Mouse (Mus musculus) left cerebral cortex, adult 18-20 months (tissue): ENCODE results near the gene Coro1c. TPM values are rescaled to one million over a fixed set of nuclear protein-coding genes. Genes with fewer than 3 reads are reported as not detected.

ENCODE experiments used
- DNase-seq, 2 experiments: peaks; one replicate each; pipeline ENCODE4 v3.0.0; 2021 to 2022; ENCODE audit warnings: low spot score in 2 of 2, mixed read lengths in 1 of 2
- total RNA-seq, 2 experiments: library from RNA; stranded (reverse); gene quantifications; 2 replicates each; pipeline ENCODE4 v1.2.3; 2021

Gene Coro1c
- total RNA-seq, 2 experiments from 2014 or later: 86.7 to 88.5 TPM

DNA sequence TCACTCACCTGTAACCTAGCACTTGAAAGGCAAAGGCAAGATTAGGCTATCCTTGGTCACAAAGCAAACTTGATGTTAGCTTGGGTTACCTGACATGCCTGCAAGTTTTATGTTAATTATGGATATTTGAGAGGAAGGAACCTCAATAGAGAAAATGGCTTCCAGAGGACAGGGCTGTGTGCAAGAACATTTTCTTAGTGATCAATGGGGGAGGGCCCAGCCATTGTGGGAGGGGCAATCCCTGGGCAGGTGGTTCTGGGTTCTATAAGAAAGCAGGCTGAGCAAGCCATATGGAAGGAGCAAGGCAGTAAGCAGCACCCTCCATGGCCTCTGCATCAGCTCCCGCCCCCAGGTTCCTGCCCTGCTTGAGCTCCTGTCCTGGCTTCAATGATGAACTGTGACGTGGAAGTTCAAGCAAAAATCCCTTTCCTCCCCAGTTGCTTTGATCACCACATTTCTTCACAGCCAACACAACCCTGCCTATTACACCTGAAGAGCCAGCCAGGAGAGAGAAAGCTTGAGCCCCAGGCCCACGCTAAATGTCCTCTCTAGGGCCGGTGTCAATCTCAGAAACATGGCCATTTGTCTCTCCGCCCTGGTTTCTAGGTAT, 20.3 kb downstream of the Coro1c start:
- no peak for DNase-seq

DNA sequence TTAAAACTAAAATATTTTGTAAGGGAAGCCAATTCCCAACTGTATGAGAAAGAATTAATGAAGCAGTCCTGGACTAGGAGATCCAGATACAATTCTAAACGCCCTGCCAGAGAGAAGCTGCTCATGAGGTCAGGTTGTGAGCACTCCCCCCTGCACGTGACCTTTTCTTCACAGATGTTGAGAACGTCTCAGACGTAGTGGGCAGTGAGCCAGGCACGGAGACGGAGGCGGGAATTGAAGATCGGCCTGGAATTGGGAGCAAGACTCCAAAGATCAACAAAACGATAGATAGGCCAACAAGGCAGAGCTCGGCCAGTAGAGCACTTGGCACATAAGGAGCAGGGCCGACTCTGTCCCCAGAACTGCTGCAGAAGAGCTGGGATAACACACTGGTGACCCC, 21.4 kb downstream of the Coro1c start:
- DNase-seq: no peak

DNA sequence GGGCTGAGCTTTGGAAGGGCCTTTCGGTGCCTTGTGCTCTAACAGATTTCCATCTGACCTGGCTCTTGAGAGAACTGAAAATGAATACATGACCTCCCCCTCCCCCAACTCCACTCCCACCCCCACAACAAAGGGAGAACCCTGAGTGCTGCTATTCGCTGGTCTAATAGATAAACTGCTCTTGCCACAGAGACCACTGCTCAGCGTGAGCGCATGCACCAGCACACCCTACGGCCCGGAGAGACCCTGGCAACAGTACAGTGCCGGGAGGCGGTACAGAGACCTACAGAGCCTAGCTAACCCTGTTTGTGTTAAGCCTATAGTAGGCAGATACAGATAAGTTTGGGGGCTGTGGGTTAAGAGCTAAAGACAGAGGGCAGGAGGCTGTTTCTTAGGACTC, 22.9 kb downstream of the Coro1c start:
- no peak for DNase-seq

DNA sequence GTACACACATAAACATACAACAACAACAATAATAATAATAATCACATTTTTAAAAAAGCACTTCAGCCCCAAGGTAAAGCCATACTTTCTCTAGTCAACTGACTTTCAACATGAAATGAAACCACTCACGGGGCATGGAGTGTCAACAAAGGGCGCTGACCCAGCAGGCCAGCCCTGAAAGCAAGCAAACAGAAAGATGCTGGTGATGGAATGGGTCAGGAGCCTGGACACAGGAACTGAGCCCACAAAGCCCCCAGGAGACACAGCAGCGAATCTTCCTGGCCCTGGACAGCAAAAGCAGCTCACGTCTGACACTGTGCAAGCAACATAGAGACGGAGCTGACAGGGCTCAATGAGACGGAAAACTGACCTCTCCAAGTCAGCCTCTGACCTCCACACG, 23.8 kb downstream of the Coro1c start:
- no peak for DNase-seq

DNA sequence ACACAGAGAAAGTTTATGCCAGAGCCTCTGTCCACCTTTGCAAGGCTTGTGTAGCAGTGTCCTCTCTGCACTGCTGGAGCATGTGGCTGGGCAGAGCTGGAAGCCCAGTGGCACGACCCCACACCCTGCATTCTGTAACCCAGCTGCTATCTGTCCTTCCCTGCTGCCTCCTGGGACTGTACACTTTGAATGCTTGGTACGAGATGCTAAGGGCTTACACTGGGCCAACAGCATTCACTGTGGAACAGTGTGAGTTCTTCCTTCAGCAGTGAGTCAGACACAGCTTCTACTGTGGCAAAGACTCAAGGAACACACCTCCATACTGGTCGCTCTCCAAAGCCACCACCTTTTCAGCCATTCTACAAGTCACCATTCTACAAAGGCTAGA, 25.2 kb downstream of the Coro1c start:
- peak in 1 of 2 experiments; percentile 33 for DNase-seq

DNA sequence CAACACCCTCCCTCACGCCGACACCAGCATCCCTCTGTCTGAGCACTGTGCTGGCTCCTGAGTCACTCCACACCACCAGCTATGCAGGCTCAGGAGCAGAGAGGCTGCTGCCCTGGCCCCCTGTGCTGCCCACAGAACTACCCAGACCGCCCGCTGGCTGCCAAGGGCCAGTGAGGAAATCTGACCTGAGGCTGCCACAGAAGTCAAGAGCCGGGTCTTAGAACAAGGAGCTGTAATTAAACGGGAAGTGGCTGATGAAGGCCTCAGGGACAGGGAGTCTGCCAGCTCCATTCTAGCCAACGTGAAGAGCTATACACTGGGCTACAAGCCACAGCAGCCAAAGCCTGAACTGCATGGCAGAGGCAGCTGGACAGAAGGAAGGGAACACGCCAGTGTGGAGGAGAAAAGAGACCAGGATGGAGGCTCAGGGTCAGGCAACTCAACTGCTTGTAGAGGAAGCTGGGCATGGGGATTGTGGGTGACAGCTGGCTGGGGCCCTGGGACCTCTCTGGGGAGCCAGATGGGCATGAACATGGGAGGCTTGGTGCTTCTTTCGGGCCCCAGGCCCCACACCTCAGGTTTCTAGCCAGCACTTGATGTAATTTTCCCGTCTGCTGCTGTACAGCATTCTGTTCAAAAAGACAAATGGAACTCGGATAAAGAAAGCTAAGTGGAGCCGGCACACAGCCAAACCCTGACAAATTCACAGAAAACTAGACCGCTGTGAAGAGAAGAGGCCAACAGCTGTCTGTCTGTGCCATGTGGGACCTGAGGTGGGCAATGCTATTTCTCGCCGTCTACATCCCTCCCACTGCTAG, 25.8 kb downstream of the Coro1c start:
- peak in 1 of 2 experiments; percentile 52 for DNase-seq

DNA sequence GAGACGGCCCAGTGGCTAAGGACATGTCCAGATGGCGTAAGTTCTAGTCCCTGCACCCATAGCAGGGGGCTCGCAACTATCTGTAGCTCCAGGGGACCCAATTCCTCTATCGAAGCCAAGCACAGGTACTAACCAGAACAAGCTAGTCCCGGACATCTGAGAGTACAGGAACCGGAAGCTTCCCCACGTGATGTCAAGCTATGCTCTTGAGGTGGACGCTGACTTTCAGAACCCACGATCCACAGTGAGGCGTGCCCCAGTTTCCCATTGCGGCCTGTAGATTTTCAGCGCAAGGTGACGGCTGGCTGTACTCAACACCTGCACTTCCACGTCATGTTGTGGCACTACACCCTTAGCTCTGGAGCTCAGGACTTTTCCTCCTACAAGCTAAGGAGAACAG, 27.4 kb downstream of the Coro1c start:
- DNase-seq: no peak

DNA sequence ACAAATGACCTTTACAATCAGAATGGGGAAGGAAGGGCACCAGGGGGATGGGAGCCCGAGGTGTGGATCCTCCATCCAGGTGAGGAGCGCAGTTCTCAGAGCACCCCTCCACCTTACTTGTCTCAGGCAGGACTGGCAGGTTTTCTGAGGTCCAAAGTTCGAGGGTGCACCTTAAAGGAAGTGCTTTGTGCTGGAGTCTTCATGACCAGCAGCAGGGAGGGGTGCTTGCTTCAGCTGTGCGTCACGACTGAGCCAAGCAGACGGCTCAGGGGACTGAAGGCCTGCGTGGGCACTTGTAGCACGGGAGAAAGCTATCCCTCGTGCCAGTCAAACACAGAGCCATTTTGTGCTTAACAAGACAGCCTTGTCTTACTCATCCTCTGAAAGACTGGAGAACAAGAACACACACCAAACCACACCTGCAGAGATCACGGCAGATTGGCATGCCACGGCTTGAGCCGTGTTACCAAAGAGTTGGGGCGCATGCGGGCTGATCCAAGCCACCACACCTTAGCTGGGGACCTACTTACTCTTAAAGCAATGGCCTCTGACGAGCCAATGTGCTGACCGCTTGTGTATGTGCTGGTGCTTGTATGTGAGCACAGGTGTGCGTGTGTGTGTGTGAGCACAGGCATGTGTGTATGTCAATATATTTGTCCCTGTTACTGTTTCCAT, 29.5 kb downstream of the Coro1c start:
- DNase-seq: no peak

DNA sequence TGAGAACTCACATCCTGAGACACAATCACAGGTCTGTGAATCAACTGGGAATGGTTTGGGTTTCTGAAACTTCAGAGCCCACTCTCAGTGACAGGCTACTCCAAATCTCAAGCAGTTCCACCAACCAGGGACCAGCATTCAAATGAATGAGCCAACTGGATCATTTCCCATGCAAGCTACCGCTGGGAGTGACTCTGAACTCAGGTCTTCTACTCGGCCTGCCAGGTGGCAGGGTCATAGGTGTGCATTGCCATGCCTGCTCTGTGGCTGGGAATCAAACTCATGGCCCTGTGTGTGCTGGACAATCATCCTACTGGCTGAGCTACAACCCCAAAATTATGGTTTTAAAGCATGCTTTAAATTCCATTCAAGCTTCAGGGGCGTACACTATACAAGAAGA, 31.0 kb downstream of the Coro1c start:
- DNase-seq: no peak

DNA sequence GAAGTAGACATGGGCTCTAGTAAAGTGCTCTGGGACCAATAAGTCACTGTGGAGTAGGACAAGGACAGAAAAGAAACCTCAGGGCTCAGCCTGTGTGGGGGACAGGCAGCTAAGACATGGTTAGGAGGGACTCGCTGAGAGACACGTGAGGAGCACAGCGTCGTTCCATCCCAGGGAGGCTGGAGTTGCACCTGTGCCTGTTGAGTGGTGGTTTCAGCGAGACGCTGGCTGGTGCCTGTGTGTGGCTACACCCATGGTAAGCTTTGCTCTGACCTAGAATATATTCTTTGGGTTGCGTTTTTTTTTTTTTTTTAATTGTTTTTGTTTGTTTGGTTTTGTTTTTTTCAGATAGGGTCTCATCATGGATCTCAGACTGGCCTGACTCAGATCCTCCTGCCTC, 32.4 kb downstream of the Coro1c start:
- no peak for DNase-seq

DNA sequence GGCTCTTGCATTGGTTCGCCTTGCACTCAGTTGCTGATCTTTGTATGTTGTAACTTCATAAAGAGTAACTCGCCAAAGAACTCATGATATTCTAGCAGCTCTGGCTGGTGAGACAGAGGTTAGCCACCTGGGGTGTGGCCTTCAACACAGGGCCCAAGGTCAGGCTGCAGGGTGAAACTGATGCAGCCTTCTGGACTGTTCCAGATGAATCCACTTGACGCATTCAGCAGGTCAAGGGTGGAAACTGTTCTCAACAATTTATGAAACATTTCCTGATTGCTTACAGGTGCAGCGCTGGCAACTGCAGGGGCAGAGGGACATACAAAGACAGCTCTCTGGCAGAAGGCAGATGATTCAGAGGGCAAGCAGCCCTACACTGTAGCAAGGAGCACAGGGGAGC, 32.9 kb downstream of the Coro1c start:
- DNase-seq: no peak

DNA sequence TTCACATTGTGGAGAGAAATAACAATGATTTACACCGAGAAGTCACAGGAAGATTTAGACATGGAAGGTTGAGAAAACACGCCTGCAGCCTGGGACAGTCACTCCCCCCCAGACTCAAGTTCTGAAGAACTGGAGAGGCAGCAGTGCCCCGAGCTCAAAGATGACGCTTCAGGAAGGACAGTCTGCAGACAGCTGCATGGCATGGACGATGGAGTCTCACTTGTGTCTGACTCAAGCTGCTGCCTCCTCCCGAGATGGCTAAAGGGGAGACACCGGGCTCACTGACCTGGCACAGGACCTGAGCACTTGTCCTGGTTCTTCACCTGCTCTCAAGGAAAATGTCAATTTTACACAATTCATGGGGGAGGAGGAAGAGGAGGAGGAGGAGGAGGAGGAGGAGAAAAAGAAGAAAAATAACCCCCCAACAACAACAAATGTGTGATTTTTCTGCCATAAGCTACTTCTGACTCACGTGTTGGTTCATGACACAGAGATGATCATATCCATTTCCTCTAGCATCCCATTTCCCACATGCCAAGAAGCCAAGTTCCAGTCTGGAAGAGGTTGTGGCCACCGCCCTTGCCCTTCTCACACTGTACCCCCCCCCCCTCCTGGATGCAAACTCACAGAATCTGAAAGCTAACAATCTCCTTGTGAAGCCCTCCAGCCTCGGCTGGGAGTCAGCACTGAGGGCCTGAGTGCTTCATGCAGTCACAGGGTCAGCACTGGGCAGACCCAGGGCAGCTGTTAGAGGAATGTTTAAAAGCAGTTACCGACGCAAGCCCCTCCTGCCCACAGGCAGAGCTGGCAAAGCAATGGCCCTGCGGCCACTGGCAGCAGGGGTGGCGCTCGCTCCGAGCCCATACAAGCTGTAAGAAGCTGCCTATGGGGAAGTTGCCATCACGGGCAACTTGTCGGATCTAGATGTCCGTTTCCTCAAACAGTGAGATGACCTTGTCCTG, 34.2 kb downstream of the Coro1c start:
- DNase-seq: no peak

DNA sequence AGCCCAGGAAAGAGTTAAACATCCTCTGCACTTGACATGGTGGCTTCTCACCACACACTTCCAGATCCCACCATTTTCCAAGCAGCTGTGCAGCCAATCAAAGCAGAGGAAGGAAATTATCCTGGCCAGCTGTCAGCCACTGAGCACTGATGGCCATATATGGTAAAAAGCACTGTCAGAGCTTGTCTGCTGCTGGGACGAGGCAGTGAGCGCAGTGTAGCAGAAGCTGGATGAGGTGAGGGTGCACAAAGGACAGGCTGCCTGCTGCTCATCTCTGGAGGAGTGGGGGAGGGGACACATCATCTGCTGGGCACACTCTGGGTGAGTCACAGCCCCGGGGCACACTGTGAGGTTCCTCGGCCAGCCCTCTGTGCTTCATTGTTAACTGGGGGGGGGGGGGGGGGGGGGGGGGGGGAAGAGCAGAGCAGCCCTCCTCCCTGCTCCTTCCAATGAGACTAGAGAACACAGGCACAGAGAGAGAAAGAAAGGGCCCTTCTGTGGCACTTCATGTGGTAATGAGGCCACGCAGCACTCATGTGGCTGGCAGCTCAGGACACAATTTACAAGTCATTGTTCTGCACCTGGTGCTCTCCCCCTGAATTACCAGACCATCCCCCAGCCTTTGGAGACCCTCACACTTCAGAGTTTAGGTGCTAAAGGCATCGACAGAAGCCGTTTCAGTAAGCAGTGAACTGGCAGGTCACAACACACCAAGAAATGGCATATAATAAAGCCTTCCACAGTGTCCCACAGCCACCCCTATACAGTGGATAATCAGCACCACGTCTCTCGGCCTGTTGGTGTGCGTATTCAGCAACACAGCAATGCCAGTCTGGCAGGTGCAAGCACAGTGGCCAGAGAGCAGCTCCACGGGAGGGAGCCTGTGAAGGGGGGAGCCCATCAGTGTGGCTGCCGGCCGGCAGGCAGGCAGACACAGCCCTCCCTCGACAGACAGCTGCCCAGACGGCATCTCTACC, 35.3 kb downstream of the Coro1c start:
- DNase-seq: peak; percentile 52 to 56

DNA sequence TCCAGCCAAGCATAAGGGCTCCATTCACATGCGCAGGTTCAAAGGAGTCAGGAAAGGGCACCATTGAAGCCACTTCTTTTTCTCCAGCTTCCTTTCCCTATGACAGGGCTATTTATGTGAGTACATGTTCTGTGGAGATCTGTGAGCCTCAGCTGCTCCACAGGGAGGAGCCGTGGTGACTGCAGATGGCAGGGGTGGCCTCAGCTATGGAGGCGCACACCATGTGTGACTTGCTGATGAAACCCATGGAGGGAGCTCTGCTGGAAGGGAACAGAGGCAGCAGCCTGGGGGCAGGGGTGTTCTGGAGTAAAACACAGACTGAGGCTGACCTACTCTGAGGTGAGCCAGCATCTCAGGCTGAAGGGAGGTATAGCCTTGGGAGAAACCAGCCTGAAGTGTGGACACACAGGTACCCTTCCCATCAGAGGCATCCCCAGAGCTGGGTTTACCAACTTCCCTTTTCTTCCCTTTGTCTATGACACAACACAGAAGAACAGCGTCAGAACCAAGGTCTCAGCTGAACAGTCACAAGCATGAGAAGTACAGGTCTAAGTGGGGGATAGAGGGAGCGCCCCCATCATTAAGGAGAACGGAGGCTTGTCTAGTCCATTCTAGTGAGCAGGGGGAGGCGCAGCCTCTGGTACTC, 36.5 kb downstream of the Coro1c start:
- peak in 1 of 2 experiments; percentile 37 for DNase-seq

DNA sequence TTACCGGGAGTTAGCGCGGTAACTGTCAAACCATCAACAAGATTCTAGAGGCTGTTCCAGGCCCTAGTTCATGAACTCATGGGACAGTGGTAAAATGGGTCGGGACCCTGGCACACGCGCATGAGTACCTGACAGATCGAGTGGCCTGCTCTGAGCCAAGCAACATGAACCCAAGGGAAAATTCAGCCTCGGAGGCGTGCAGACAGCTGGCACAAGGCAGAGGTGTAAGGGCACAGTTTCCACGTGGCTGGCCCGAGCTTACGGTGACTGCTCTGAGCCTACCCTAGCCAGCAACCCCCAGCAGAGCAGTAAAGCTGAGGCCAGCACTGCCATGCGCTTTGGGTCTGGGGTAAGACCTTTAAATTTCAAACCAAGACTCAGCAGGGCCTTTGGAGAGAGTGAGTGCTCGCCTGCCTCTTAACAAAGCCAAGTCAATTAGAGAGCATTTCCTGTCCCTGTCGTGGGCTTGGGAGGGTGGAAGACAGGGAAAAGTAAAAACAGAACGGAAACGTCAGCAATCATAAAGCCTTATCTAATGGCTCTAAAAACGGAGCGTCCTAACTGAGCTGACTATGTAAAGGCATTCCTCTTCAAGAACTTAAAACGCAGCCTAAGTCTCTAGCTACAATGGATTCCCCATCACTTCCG, 38.0 kb downstream of the Coro1c start:
- no peak for DNase-seq

DNA sequence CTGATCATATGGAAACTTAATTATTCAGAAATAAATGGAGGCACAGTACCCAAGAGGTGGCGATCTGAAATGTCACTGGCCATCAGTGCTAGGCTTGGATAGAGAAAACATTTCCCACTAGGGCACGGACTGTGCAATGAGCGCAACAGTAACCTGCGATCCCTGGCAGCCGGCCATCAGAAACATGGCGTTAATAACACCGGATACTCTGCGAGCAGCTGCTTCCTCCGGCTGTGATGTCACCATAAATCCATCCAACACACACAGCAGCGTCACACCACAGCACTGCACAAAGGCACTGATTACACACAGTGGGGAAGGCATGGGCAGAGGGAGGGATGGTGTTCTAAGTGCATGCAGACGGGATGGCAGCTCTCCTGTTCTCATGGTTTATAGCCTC, 39.4 kb downstream of the Coro1c start:
- DNase-seq: no peak

DNA sequence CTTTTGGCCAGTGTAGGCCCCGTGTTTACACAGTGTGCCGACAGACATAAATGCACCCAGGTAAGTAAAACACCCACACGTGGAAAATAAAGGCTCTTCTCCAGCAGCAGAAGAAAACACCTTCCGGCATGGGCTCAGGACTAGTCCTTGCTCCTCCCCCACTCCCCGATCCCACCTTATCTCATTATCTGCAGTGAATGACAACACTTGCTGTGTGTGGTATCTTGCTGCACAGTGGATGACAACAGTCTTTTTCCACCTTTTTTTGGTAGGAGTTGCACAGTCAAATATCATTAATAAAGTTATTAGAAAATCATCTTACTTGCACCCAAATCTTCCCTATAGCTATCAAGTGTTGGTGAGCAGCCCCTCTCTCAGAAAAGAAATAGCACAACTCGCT, 43.6 kb downstream of the Coro1c start:
- DNase-seq: no peak

DNA sequence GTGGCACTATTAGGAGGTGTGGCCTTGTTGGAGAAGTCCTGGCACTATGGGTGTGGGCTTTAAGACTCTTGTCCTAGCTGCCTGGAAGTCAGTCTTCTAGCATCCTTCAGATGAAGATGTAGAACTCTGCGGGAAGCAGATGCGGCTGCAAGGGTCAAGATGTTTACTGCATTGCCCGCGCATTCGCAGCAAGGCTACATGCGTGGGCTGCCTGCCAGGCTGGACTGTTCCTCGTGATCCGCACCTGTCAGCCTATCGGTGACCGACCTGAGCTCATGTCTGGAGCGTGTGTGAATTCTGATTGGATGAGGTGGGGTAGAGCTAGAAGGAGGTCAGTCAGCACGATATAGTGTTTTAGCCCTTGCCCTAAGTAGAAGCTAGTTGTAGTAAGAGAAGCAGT, 44.6 kb downstream of the Coro1c start:
- no peak for DNase-seq

DNA sequence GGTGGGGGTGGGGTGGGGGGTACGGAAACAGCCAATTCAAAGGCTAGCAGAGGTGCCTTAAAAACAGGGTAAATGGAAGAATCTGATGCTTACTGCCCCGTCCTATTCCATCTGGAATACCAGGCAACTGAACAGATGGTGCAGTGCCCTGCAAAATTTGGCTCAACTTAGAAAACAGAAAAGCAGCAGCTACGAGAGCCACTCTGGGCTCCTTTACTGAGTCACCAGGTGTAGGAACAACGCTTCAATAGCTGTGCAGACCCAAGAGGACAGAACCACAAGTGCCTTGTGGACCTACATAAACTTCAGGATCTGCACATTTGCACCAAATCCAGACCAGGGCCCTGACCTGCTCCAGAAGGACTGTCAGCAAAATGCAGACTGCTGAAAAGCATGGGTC, 46.1 kb downstream of the Coro1c start:
- peak in 1 of 2 experiments; percentile 36 for DNase-seq
